Mouse (Mus musculus) adrenal gland (tissue): Measurements from ENCODE around the gene Mylk.

Experiments used
- intact Hi-C: fragments of 180-260 bp; cut with DNase I; formaldehyde crosslinking; loops from one replicate; pipeline ENCODE4 v1.15.1; 2025

Gene Mylk

GRCm38 (mm10) chr16:34901611-34902293, 156.7 kb downstream of the Mylk start:
- intact Hi-C loops: loop anchor here (1.0 kb wide), 1 partner anchor 66 kb away; no protein-coding TSS in a partner anchor

GRCm38 (mm10) chr16:34902294-34902680, 157.3 kb downstream of the Mylk start:
- intact Hi-C loops: loop anchor here (1.0 kb wide), 1 partner anchor 65 kb away; no protein-coding TSS in a partner anchor

- intact Hi-C loops: loop anchor here (1.0 kb wide), 1 partner anchor 65 kb away; no protein-coding TSS in a partner anchor
These were observed 157.8 kb downstream of the Mylk start for GRCm38 (mm10) chr16:34902761-34903160.

- intact Hi-C loops: no loop called here
These were observed 159.9 kb downstream of the Mylk start for GRCm38 (mm10) chr16:34904876-34905275.

GRCm38 (mm10) chr16:34909437-34909836, 164.4 kb downstream of the Mylk start:
- intact Hi-C loops: no loop called here

GRCm38 (mm10) chr16:34917373-34917900, 172.4 kb downstream of the Mylk start:
- intact Hi-C loops: no loop called here

- intact Hi-C loops: loop anchor here (2.0 kb wide), 1 partner anchor 47 kb away; no protein-coding TSS in a partner anchor
These were observed 175.2 kb downstream of the Mylk start for GRCm38 (mm10) chr16:34920182-34920581.

- intact Hi-C loops: loop anchor here (2.0 kb wide), 1 partner anchor 46 kb away; no protein-coding TSS in a partner anchor
These were observed 175.9 kb downstream of the Mylk start for GRCm38 (mm10) chr16:34920868-34921267.

GRCm38 (mm10) chr16:34921319-34921718, 176.3 kb downstream of the Mylk start:
- intact Hi-C loops: loop anchor here (2.0 kb wide), 1 partner anchor 45 kb away; no protein-coding TSS in a partner anchor

GRCm38 (mm10) chr16:34923630-34924029, 178.6 kb downstream of the Mylk start:
- intact Hi-C loops: no loop called here

GRCm38 (mm10) chr16:34924324-34924723, 179.3 kb downstream of the Mylk start:
- intact Hi-C loops: no loop called here

- intact Hi-C loops: no loop called here
These were observed 180.1 kb downstream of the Mylk start for GRCm38 (mm10) chr16:34924937-34925618.

GRCm38 (mm10) chr16:34926531-34927435, 181.8 kb downstream of the Mylk start:
- intact Hi-C loops: no loop called here

- intact Hi-C loops: no loop called here
These were observed 184.7 kb downstream of the Mylk start for GRCm38 (mm10) chr16:34929686-34930085.

- intact Hi-C loops: no loop called here
These were observed 185.1 kb downstream of the Mylk start for GRCm38 (mm10) chr16:34930110-34930509.

GRCm38 (mm10) chr16:34931306-34931705, 186.3 kb downstream of the Mylk start:
- intact Hi-C loops: no loop called here

GRCm38 (mm10) chr16:34933173-34933572, 188.2 kb downstream of the Mylk start:
- intact Hi-C loops: no loop called here

GRCm38 (mm10) chr16:34934486-34934885, 189.5 kb downstream of the Mylk start:
- intact Hi-C loops: no loop called here

GRCm38 (mm10) chr16:34935514-34936338, 190.7 kb downstream of the Mylk start:
- intact Hi-C loops: no loop called here

GRCm38 (mm10) chr16:34936339-34936810, 191.4 kb downstream of the Mylk start:
- intact Hi-C loops: no loop called here
